Mouse (Mus musculus) intestine, embryonic 16.5 days (tissue): Measurements from ENCODE around the gene Wbp4. TPM values are rescaled to one million over a fixed set of nuclear protein-coding genes. Genes with fewer than 3 reads are reported as not detected.
"Not testable (repeated sequence)": the region's sequence is repeated elsewhere in the genome, so short reads cannot be mapped to it uniquely, and the experiment has no call there.

ENCODE experiments used
- ATAC-seq: fragments of 200-750 bp; cut with Nextera tagmentation; 2 replicates; pipeline ENCODE4 v1.8.0; 2017; ENCODE audit warnings: moderate TSS enrichment, moderate library complexity
- H3K27ac ChIP-seq: fragments of 300-500 bp; sonication (generic); 2 replicates; pipeline ENCODE4 v1.5.1; 2014; ENCODE audit warnings: mild to moderate bottlenecking, low read length
- H3K27me3 ChIP-seq: fragments of 300-500 bp; sonication (generic); replicated peaks from 2 replicates; pipeline ENCODE4 v1.6.1; 2014; ENCODE audit warnings: low read length, control low read depth, mixed read lengths; ENCODE audit not compliant: control insufficient read depth, insufficient read depth
- H3K36me3 ChIP-seq: fragments of 300-500 bp; sonication (generic); 2 replicates; pipeline ENCODE4 v1.6.1; 2014; ENCODE audit warnings: low read length, control low read depth; ENCODE audit not compliant: control insufficient read depth, insufficient read depth
- H3K4me1 ChIP-seq: fragments of 300-500 bp; sonication (generic); 2 replicates; pipeline ENCODE4 v1.6.1; 2014; ENCODE audit warnings: low read length, control low read depth, mixed read lengths; ENCODE audit not compliant: control insufficient read depth, insufficient read depth
- H3K4me2 ChIP-seq: fragments of 300-500 bp; sonication (generic); 2 replicates; pipeline ENCODE4 v1.6.1; 2014; ENCODE audit warnings: low read depth, low read length, control low read depth
- H3K4me3 ChIP-seq: fragments of 300-500 bp; sonication (generic); 2 replicates; pipeline ENCODE4 v1.5.1; 2014; ENCODE audit warnings: mild to moderate bottlenecking, low read length
- H3K9ac ChIP-seq: fragments of 300-500 bp; sonication (generic); 2 replicates; pipeline ENCODE4 v1.6.1; 2014; ENCODE audit warnings: low read depth, low read length
- H3K9me3 ChIP-seq: fragments of 300-500 bp; sonication (generic); 2 replicates; pipeline ENCODE4 v1.6.1; 2016; ENCODE audit warnings: low read length, control low read depth; ENCODE audit not compliant: control insufficient read depth
- WGBS: fragments of 180-500 bp; shearing (Covaris S2); extraction: QIAGEN DNeasy Blood & Tissue Kit; methylation state at CpG from one replicate; pipeline ENCODE4 v1.1.7; 2014; 5-methylcytosine and 5-hydroxymethylcytosine counted together
- polyA plus RNA-seq: library from polyadenylated mRNA; unstranded; fragments of >200 nt; fragmentation: Nextera tagmentation; extraction: Ambion mirVana; gene quantifications from 2 replicates; pipeline ENCODE4 v1.2.1, GENCODE M21; 2015

Gene Wbp4
- polyA plus RNA-seq, 1 experiment from 2014 or later: 31.3 TPM

- Histone ChIP-seq H3K9me3 (no peaks in the 10 kb centered on the region), H3K4me2 (no peak overlapping the region), H3K4me3 (no peak overlapping the region), H3K27me3 (no peaks in the 10 kb centered on the region), H3K4me1 (no peaks in the 10 kb centered on the region), H3K36me3 (no peaks in the 10 kb centered on the region), H3K27ac (no peak overlapping the region), H3K9ac (no peak overlapping the region)
- WGBS: 82% methylated on average over 5 of the region's 5 CpGs
- no peak for ATAC-seq
Observed at GRCm38 (mm10) chr14:79441441-79441840, 39.9 kb downstream of the Wbp4 start.

- no peak overlapping the region for H3K27ac ChIP-seq
- no peak overlapping the region for H3K4me3 ChIP-seq
- H3K36me3 ChIP-seq: no peaks in the 10 kb centered on the region
- H3K4me1 ChIP-seq: no peaks in the 10 kb centered on the region
- no peak for ATAC-seq
- no peak overlapping the region for H3K4me2 ChIP-seq
- H3K27me3 ChIP-seq: no peaks in the 10 kb centered on the region
- H3K9ac ChIP-seq: no peak overlapping the region
- 93% methylated on average over 2 of the region's 2 CpGs for WGBS
- no peaks in the 10 kb centered on the region for H3K9me3 ChIP-seq
Observed at GRCm38 (mm10) chr14:79440655-79441054, 40.7 kb downstream of the Wbp4 start.

- H3K36me3 ChIP-seq: no peaks in the 10 kb centered on the region
- 85% methylated on average over 1 of the region's 1 CpGs for WGBS
- H3K4me2 ChIP-seq: no peak overlapping the region
- H3K9me3 ChIP-seq: no peaks in the 10 kb centered on the region
- H3K27me3 ChIP-seq: no peaks in the 10 kb centered on the region
- ATAC-seq: no peak
- no peak overlapping the region for H3K4me3 ChIP-seq
- H3K27ac ChIP-seq: no peak overlapping the region
- H3K9ac ChIP-seq: no peak overlapping the region
- no peaks in the 10 kb centered on the region for H3K4me1 ChIP-seq
Observed at GRCm38 (mm10) chr14:79434068-79434467, 47.3 kb downstream of the Wbp4 start.

GRCm38 (mm10) chr14:79426730-79427365 lies 54.5 kb downstream of the Wbp4 start:
- not testable (repeated sequence) for H3K36me3 ChIP-seq, H3K4me1 ChIP-seq, H3K27me3 ChIP-seq, H3K9me3 ChIP-seq
- Histone ChIP-seq H3K4me2 (peak overlapping the region; percentile 37), H3K27ac (peak overlapping the region; percentile 85), H3K9ac (peak overlapping the region; percentile 69), H3K4me3 (peak overlapping the region; percentile 51)
- ATAC-seq: peak; percentile 63
- 75% methylated on average over 6 of the region's 59 CpGs for WGBS

GRCm38 (mm10) chr14:79425979-79426729 lies 55.2 kb downstream of the Wbp4 start, which contains the start of gene Kbtbd7:
Kbtbd7 (plus strand) TSS chr14:79426511.
- H3K27ac ChIP-seq: peak within 1 kb of the TSS; percentile 85
- no peaks in the 10 kb centered on the region; the same call in 1 of the 2 replicates for H3K4me1 ChIP-seq
- H3K36me3 ChIP-seq: 0 out of 2 replicates have a peak, but pooled peaks cover 5% of the 10 kb centered on the region
- H3K27me3 ChIP-seq: no peaks in the 10 kb centered on the region
- peak within 1 kb of the TSS; percentile 69 for H3K9ac ChIP-seq
- H3K4me2 ChIP-seq: peak within 1 kb of the TSS; percentile 37
- WGBS: under 1% methylated on average over 44 of the region's 44 CpGs
- peak; percentile 100 for ATAC-seq
- H3K4me3 ChIP-seq: peak within 1 kb of the TSS; percentile 51
- peaks cover 9% of the 10 kb centered on the region; the same call in 1 of the 2 replicates for H3K9me3 ChIP-seq

- Histone ChIP-seq H3K4me1 (no peaks in the 10 kb centered on the region), H3K9ac (no peak overlapping the region), H3K27ac (no peak overlapping the region), H3K9me3 (no peaks in the 10 kb centered on the region), H3K4me2 (no peak overlapping the region), H3K27me3 (no peaks in the 10 kb centered on the region), H3K4me3 (no peak overlapping the region), H3K36me3 (no peaks in the 10 kb centered on the region; the same call in 1 of the 2 replicates)
- WGBS: 74% methylated on average over 20 of the region's 20 CpGs
- no peak for ATAC-seq
Observed at GRCm38 (mm10) chr14:79420083-79420685, 61.1 kb downstream of the Wbp4 start.

- Histone ChIP-seq H3K4me3 (no peak overlapping the region), H3K36me3 (no peaks in the 10 kb centered on the region), H3K9ac (no peak overlapping the region), H3K4me2 (no peak overlapping the region), H3K27ac (no peak overlapping the region), H3K9me3 (no peaks in the 10 kb centered on the region), H3K4me1 (no peaks in the 10 kb centered on the region), H3K27me3 (no peaks in the 10 kb centered on the region)
- ATAC-seq: no peak
- 81% methylated on average over 6 of the region's 6 CpGs for WGBS
Observed at GRCm38 (mm10) chr14:79413121-79413520, 68.2 kb downstream of the Wbp4 start.

GRCm38 (mm10) chr14:79410662-79411061 lies 70.7 kb downstream of the Wbp4 start:
- no peaks in the 10 kb centered on the region for H3K36me3 ChIP-seq
- H3K4me2 ChIP-seq: no peak overlapping the region
- H3K27me3 ChIP-seq: no peaks in the 10 kb centered on the region
- 68% methylated on average over 2 of the region's 2 CpGs for WGBS
- no peak overlapping the region for H3K27ac ChIP-seq
- ATAC-seq: peak; percentile 48; the same call in 1 of the 2 replicates
- H3K4me3 ChIP-seq: no peak overlapping the region
- H3K9ac ChIP-seq: no peak overlapping the region
- H3K9me3 ChIP-seq: no peaks in the 10 kb centered on the region
- H3K4me1 ChIP-seq: no peaks in the 10 kb centered on the region
